Mouse (Mus musculus): ENCODE results near the gene Zfp90.

- TF ChIP-seq CTCF (IDR thresholded peaks at IDR 0.05; ENCODE audit: low read depth) (no peak), EP300 (IDR thresholded peaks at IDR 0.05; ENCODE audit: low read depth) (no peak)
Observed at GRCm38 (mm10) chr8:106431088-106431487, 16.0 kb downstream of the Zfp90 start.

All from liver, postnatal 0 days (tissue).